Mouse (Mus musculus) CD4-positive naive resting alpha-beta T cell, adult 57 days (primary cell): ENCODE results near the gene Vmn1r194. TPM values are rescaled to one million over a fixed set of nuclear protein-coding genes. Genes with fewer than 3 reads are reported as not detected.

Experiments used
- total RNA-seq: library from RNA; stranded (reverse); gene quantifications from one replicate; pipeline ENCODE4 v1.2.4, GENCODE M21; 2023

Vmn1r194 gene
- not detected for total RNA-seq

DNA sequence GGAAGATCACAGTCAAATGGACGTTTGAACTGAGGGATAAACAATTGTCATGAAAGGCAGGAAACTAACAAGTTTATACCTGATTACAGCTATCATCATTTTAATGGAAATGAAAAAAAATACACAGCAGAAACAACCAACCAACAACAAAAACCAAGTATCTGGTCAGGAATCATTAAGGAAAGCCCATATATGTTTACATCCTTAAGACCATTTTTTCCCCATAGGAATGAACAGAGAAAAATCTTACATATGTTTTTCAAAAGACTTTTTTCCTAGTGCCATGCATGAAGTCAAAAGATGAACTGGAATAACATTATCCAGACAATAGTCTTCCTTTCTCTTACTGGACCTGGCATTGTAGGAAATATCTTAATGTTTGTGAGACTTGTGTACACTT, at the start of gene Vmn1r194:
Gene Vmn1r194, plus strand, starts transcription at position 301 of the 400 bp plus-strand sequence.

DNA sequence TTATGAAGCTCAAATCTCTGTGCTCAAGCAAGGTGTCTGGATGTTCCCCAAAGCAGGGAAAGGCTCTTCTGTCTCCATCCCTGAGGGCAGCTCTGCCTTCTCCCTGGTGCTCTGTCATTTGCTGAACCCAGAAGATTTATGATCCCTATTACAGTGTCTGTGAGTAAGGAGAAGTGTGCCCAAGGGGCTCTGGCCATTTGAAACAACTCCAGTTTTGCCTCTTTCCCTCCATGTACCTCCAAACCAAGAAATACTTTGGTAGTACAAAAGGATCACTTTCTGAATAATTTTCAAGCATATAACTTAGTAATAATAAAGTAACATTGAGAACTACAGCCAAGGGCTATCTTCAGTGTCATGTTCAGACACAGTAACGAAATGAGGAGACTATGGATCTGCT, 21.0 kb upstream of the Vmn1r194 start, which contains the start of gene Vmn1r193:
Gene Vmn1r193, minus strand, starts transcription at position 101 of the 400 bp plus-strand sequence.

DNA sequence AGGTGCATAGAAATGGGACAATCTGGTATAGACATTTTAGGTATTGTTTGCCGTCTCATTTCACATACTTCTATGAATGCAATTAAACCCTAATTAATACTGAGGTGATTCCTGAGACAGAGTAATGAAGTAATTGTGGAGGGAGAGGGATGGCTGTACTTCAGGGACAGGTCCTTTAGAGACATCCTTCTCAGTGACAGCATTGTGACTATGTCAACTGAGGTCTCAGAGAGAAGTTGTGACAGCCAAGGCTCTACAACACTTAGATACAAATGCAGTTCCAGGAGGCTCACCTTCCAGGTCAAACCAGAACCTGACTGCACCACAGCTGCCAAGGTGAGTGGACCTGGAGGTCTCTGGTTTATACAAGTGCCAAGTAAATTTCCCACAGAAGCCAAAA, 26.2 kb downstream of the Vmn1r194 start, which contains the start of gene Vmn1r195:
Gene Vmn1r195, plus strand, starts transcription at position 301 of the 400 bp plus-strand sequence.

DNA sequence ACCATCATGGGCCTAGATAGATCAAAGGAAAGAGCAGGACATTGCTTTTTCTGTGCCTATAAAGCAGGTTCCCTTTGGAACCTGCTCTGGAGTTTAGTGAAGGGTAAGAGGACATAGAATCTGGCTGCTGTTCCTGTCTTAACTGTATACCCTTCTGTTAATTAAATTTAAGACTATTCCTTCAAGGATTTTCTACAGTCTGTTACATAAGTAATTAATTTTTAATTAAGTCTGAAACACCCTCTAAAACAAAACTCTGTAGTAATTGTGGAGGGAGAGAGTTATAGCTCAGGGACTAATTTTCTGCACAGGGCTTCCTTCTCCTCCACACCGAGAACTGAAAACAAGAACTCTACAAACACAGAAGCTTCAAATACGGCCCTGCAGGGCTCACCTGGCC, 45.6 kb downstream of the Vmn1r194 start, which contains the start of gene Vmn1r196:
Gene Vmn1r196, plus strand, starts transcription at position 301 of the 400 bp plus-strand sequence.

Other genes with a start within 250 kb of the Vmn1r194 start
- 0.65 TPM for gene Prss16, start 234.5 kb upstream of the Vmn1r194 start, total RNA-seq
- gene Hist1h2ah, start 208.6 kb upstream of the Vmn1r194 start, total RNA-seq: 25.1 TPM
- 16.7 TPM for gene Hist1h2bk, start 208.3 kb upstream of the Vmn1r194 start, total RNA-seq
- gene Hist1h4i, start 202.9 kb upstream of the Vmn1r194 start, total RNA-seq: 47.7 TPM
- gene Hist1h2ag, start 201.3 kb upstream of the Vmn1r194 start, total RNA-seq: not detected
- gene Hist1h2bj, start 201.0 kb upstream of the Vmn1r194 start, total RNA-seq: 18.5 TPM
- not detected for gene Vmn1r188, start 159.8 kb upstream of the Vmn1r194 start, total RNA-seq
- gene Vmn1r189, start 138.4 kb upstream of the Vmn1r194 start, total RNA-seq: not detected
- gene Vmn1r191, start 60.2 kb upstream of the Vmn1r194 start, total RNA-seq: not detected
- gene Vmn1r192, start 53.1 kb upstream of the Vmn1r194 start, total RNA-seq: not detected
- not detected for gene Vmn1r193, start 21.1 kb upstream of the Vmn1r194 start, total RNA-seq
- not detected for gene Vmn1r195, start 26.3 kb downstream of the Vmn1r194 start, total RNA-seq
- gene Vmn1r196, start 45.7 kb downstream of the Vmn1r194 start, total RNA-seq: not detected
- gene Vmn1r197, start 80.4 kb downstream of the Vmn1r194 start, total RNA-seq: not detected
- gene Vmn1r198, start 106.1 kb downstream of the Vmn1r194 start, total RNA-seq: not detected
- gene Vmn1r199, start 135.6 kb downstream of the Vmn1r194 start, total RNA-seq: not detected
- not detected for gene Vmn1r200, start 146.2 kb downstream of the Vmn1r194 start, total RNA-seq
- not detected for gene Vmn1r201, start 227.7 kb downstream of the Vmn1r194 start, total RNA-seq